Mouse (Mus musculus) yolk sac, embryonic 10.5 days (tissue): ENCODE measurements around the gene Gm20388.
A peak's percentile ranks its signal among the peaks of the same experiment; 100 is the strongest.

Source experiments
- DNase-seq: peaks from one replicate; pipeline ENCODE4 v3.0.0-alpha.2; 2017; ENCODE audit warnings: low spot score

The Gm20388 gene

GRCm38 (mm10) chr8:120292316-120293107, 381.9 kb downstream of the Gm20388 start:
- DNase-seq, result no peak

GRCm38 (mm10) chr8:120293421-120294357, 383.0 kb downstream of the Gm20388 start:
- no peak for DNase-seq

- DNase-seq, result peak; percentile 77
Observed at GRCm38 (mm10) chr8:120294982-120295870, 384.6 kb downstream of the Gm20388 start.

GRCm38 (mm10) chr8:120297000-120297399, 386.4 kb downstream of the Gm20388 start:
- DNase-seq, result no peak

- no peak for DNase-seq
Observed at GRCm38 (mm10) chr8:120298601-120299532, 388.2 kb downstream of the Gm20388 start.

- no peak for DNase-seq
Observed at GRCm38 (mm10) chr8:120300601-120301141, 390.0 kb downstream of the Gm20388 start.

- no peak for DNase-seq
Observed at GRCm38 (mm10) chr8:120302941-120303675, 392.5 kb downstream of the Gm20388 start.

- no peak for DNase-seq
Observed at GRCm38 (mm10) chr8:120304097-120304496, 393.5 kb downstream of the Gm20388 start.

- no peak for DNase-seq
Observed at GRCm38 (mm10) chr8:120305800-120306385, 395.3 kb downstream of the Gm20388 start.

GRCm38 (mm10) chr8:120307103-120307502, 396.5 kb downstream of the Gm20388 start:
- DNase-seq, result no peak

GRCm38 (mm10) chr8:120307528-120307927, 396.9 kb downstream of the Gm20388 start:
- no peak for DNase-seq

GRCm38 (mm10) chr8:120308131-120308530, 397.5 kb downstream of the Gm20388 start:
- DNase-seq, result no peak

- DNase-seq, result no peak
Observed at GRCm38 (mm10) chr8:120308553-120308952, 397.9 kb downstream of the Gm20388 start.

- DNase-seq, result no peak
Observed at GRCm38 (mm10) chr8:120309326-120309725, 398.7 kb downstream of the Gm20388 start.

GRCm38 (mm10) chr8:120310063-120310462, 399.4 kb downstream of the Gm20388 start:
- DNase-seq, result no peak

- no peak for DNase-seq
Observed at GRCm38 (mm10) chr8:120312452-120312851, 401.8 kb downstream of the Gm20388 start.

- DNase-seq, result no peak
Observed at GRCm38 (mm10) chr8:120313674-120314073, 403.0 kb downstream of the Gm20388 start.

GRCm38 (mm10) chr8:120314932-120315331, 404.3 kb downstream of the Gm20388 start:
- no peak for DNase-seq

- DNase-seq, result no peak
Observed at GRCm38 (mm10) chr8:120315644-120316043, 405.0 kb downstream of the Gm20388 start.
